Mouse (Mus musculus): ENCODE data around the gene Lrrfip1.

DNA sequence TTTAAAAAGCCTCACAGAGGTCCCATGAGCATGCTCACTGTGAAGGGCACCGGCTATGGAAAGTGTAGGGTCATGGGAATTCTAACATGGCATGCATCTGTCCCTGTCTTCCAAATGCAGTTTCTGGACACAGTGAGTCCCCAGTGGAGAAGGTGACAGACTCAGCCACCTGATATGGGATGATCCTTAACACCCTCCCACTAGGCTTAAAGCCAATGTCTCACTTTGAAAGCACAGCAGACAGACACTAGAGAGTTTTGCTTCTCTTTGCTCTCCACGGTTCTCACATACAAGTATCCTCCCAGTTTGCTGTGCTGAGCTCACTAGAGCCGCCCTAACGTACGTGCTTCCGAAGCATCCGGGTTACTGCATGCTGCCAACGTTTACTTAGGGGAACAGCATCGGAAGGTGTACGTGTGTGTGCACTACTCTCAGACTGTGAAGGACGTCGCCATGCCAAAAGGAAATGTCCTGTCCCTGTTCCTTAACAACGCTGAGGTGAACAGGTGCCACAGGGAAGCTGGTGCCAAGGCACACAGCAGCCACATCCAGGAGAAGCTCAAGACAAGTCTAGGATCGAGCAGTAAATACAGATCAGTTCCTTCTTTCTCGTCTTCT lies 104.9 kb downstream of the Lrrfip1 start:
- TF ChIP-seq CTCF (IDR thresholded peaks at IDR 0.05; ENCODE audit: control insufficient read depth, insufficient read depth, low read length) (no peak), POLR2A (IDR thresholded peaks at IDR 0.05; ENCODE audit: borderline replicate concordance, control insufficient read depth, low read depth, low read length) (no peak)

Measured in bone marrow, adult 2 months (tissue).